Mouse (Mus musculus) left cerebral cortex, postnatal 10 days (tissue): ENCODE measurements around the gene Asb15. TPM values are rescaled to one million over a fixed set of nuclear protein-coding genes. Genes with fewer than 3 reads are reported as not detected.

Experiments used
- DNase-seq, 2 experiments: peaks; one replicate each; pipeline ENCODE4 v3.0.0; 2021 to 2022; ENCODE audit warnings: low spot score in 2 of 2, mixed read lengths in 1 of 2; ENCODE audit errors: extremely low spot score in 1 of 2
- intact Hi-C: fragments of 180-260 bp; cut with DNase I; formaldehyde crosslinking; loops from one replicate; pipeline ENCODE4 v1.15.1; 2025
- total RNA-seq, 2 experiments: library from RNA; stranded (reverse); gene quantifications; 2 replicates each; pipeline ENCODE4 v1.2.3; 2021

Gene Asb15
- total RNA-seq: not detected

DNA sequence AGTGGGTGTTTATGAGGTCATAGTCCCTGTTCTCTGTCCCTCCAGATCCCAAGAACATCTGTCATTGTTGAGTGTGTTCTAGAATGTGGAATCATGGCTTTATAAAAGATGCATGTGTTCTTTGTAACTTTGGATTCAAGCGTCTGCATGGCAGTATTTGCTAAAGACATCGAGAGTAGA is at the start of gene Asb15:
Gene Asb15 (plus strand): TSS at position 81 of the 180 bp plus-strand sequence.
- DNase-seq: no peak
- intact Hi-C loops: loop anchor here (5.0 to 10.0 kb wide), 2 partner anchors 194 to 1033 kb away; no protein-coding TSS in a partner anchor

GRCm38 (mm10) chr6:24486530-24486929 is 41.4 kb upstream of the Asb15 start:
- DNase-seq: no peak
- intact Hi-C loops: no loop called here

DNA sequence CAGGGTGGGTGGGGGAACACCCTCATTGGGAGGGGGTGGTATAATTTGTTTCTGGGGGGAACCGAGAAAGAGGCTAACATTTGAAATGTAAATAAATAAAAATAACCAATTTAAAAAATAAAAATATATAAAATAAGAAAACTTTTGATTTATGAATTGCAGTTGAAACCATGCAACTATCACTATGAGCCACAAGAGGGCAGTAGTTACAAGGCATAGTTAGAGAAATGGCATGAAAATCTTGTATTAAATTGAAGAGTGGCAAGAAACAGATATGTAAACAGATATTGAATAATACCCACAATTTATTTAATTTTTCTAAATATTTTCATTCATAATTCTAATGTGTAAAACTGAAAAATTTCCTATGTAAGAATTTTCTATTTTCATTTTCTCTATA is 37.6 kb upstream of the Asb15 start:
- DNase-seq: no peak
- intact Hi-C loops: no loop called here

GRCm38 (mm10) chr6:24504141-24504540 is 23.8 kb upstream of the Asb15 start:
- intact Hi-C loops: no loop called here
- no peak for DNase-seq

- intact Hi-C loops: loop anchor here (5.0 kb wide), 1 partner anchor 152 kb away; no protein-coding TSS in a partner anchor
- DNase-seq: peak; percentile 86
These were observed 13.2 kb upstream of the Asb15 start, which contains the start of gene Iqub for GRCm38 (mm10) chr6:24514552-24515284. Iqub (minus strand) TSS chr6:24515067.

DNA sequence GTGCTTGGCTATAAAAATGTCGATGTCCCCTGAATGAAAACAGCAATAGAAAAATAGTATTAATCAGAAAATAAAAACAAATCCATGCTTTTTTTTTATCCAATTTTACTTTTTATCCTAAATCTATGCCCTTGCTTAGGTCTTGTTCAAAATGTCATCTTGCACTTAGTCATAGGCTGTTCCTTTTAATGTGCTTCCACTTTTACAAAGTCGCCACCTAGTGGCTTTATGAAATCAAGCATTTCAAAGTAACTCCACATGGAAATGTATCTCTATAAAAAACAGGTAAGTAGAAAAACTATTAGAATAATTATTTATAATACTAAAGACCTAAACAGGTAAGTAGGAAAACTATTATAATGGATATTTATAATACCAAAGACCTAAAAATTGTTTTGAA is 11.7 kb upstream of the Asb15 start:
- intact Hi-C loops: loop anchor here (5.0 kb wide), 1 partner anchor 154 kb away; no protein-coding TSS in a partner anchor
- peak in 1 of 2 experiments; percentile 56 for DNase-seq

DNA sequence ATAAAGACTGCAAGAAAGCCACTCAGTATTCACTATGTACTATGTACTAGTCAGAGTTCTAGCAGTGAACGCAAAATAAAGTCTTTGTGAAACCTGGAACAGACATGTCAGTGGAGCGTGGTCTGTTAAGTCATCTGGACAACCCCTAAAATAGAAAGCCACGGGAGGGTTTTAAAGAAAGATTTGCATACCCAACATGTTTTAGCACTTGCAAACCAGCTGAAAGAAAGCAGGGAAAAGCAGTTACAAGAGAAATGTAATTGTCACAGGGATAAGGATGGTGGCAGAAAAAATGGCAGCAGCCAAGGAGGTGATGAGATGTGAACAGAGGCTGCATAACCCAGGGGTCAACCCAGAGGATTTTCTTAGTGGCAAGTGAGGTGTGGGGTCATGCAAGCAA is 2.2 kb upstream of the Asb15 start:
- intact Hi-C loops: loop anchor here (5.0 to 10.0 kb wide), 2 partner anchors 197 to 1031 kb away; no protein-coding TSS in a partner anchor
- DNase-seq: no peak

DNA sequence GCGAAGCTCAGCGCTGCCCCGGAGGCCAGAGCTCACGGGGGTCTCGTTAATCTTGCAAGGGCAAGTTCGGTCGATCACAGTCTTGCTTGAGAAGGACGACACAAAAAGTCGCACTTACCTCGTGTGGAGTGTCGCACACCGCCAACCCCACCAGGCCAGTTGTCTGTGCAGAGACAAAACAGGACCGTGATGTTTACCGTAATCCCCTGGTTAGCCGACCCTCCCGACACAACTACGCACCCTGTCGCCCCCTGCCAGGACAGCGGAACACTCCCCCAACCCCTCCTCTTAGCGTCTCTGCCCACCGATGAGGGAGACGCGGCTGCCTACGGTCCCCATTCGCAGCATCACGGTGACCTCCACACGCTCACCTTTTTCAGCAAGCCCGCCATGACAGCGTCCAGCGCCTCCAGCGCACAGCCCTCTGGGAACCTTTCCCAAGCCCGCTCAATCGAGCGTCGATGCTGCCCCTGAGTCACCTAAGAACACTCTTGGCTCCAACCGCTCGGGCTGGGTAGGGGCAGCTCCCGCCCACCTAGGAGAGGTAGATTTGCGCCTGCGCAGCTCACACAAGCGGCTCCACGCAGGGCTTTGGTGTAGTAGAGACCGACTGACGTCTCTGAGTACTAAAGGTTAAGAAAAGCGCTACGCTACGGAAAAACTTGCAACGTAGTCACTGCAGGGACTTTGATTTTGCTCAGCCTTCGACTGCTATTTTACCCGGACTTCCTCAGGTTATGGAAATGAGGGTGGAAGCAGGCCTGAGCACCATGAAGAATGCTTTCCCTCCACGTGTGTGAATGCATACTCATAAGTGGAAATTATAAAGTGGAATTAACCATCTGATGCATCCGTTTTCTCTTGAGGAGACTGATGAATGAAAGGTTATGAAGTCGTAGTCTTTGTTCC is 535 bp upstream of the Asb15 start, which contains the start of gene Ndufa5:
Gene Ndufa5 (minus strand): TSS at position 859 of the 909 bp plus-strand sequence.
- intact Hi-C loops: loop anchor here (5.0 to 10.0 kb wide), 2 partner anchors 195 to 1033 kb away; no protein-coding TSS in a partner anchor

GRCm38 (mm10) chr6:24530166-24530565 is 2.2 kb downstream of the Asb15 start:
- intact Hi-C loops: loop anchor here (2.0 kb wide), 1 partner anchor 99 kb away; no protein-coding TSS in a partner anchor
- peak; percentile 36 to 45 for DNase-seq

More for the DNA sequence above, 535 bp upstream of the Asb15 start, which contains the start of gene Ndufa5:
- DNase-seq: peak; percentile 87 to 95

DNA sequence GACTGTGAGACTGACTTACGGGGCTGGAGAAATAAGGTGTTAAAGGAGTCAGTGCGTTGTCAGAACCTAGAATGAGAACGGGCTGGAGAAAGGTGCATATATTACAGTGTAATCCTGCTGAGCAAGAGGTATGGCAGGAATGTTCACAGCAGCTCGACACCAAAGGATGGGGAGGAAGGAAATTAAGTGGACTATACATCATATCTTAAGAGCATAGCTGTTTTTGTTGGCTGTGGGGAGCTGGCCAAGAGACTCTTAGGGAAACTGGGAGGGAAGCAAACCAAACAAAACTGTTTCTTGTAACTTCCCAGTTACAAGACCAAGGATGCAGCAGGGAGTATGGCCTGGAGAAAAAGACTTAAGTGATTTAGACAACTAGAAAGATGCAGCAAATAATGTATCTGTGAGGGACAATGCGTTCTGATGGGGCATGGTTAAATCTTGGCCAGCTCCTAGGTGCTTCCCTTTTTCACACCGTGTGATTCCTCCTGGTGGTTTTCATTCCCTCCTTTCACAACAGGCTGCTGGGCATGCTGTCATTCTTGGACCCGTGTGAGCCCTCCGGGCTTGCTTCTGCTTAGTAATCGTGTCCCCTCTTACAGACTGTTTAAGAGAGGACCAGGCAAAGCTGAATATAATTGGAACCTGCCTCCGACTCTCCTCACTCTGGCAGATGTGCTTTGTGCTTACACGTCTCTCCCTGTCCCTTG is 2.9 kb downstream of the Asb15 start:
- no peak for DNase-seq
- intact Hi-C loops: loop anchor here (2.0 kb wide), 1 partner anchor 98 kb away; no protein-coding TSS in a partner anchor

GRCm38 (mm10) chr6:24532804-24533203 is 4.9 kb downstream of the Asb15 start:
- intact Hi-C loops: no loop called here
- DNase-seq: no peak

- DNase-seq: no peak
- intact Hi-C loops: no loop called here
These were observed 10.5 kb downstream of the Asb15 start for GRCm38 (mm10) chr6:24538435-24538834.

DNA sequence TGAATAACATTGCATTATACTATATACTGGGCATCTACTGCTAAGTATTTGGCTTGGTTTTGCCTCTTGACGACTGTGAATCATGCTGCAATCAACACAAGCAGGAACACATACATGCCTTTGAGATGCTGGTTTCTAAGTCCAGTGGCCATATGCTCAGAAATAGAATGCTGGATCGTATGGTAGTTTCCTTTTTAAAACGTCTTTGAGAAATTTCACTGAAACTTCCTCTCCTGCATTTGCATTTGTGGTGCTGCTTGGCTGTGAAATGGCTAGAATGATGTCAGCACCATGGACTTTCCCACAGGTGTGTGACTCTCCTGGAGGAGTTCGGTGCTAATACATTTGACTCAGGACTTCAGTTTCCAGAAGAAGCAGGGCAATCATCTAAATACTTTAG is 12.2 kb downstream of the Asb15 start:
- intact Hi-C loops: no loop called here
- DNase-seq: no peak

DNA sequence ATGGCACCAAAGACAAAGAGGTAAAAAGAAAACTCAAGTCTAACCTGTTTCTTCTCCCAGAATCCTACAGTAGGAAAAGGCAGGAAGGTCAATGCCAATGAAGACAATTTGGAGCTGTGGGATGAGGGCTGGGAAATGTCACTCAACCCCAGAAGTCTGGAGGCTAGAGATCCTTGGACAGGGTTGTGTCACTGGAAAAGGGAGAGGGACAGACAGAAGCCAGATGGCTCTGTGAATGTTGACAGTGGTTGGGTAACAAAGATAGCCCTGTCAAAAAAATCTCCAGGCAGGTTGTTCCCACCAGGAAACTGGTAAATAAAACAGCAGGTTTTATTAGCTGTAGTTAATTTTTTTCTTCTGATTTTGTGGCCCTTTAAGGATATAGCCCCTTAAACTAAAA is 14.4 kb downstream of the Asb15 start:
- DNase-seq: no peak
- intact Hi-C loops: no loop called here

- intact Hi-C loops: no loop called here
- DNase-seq: no peak
These were observed 15.2 kb downstream of the Asb15 start for GRCm38 (mm10) chr6:24543119-24543591.

DNA sequence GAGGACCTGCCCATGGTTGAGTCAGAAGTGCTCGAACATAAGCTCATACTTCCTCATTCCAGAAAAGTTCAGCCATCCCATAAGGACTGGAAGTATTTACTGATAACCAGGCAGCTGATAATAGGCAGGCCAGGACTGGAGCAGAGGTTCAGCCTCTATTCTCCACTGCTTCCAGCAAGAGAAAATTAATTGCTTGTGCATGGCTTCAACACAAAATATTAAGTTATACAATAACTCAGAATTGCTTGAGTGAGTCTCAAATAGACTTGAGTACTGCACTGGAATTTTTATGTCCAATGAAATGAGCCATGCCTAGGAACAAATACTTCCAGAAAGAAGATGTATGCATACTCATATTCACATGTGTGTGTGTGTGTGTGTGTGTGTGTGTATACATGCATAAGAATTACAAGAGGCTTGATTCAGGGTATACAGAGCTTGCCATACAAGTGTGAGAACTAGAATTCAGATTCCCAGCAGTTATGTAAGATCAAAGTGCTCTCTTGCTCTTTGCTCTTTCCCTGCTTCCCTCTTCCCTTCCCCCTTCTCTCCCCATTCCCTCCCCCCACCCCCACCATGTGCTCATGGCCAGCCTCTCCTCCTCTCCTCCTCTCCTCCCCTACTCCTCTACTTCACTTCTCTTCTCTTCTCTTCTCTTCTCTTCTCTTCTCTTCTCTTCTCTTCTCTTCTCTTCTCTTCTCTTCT is 18.9 kb downstream of the Asb15 start:
- intact Hi-C loops: no loop called here
- no peak for DNase-seq

- intact Hi-C loops: no loop called here
- no peak for DNase-seq
These were observed 21.9 kb downstream of the Asb15 start for GRCm38 (mm10) chr6:24549801-24550200.

DNA sequence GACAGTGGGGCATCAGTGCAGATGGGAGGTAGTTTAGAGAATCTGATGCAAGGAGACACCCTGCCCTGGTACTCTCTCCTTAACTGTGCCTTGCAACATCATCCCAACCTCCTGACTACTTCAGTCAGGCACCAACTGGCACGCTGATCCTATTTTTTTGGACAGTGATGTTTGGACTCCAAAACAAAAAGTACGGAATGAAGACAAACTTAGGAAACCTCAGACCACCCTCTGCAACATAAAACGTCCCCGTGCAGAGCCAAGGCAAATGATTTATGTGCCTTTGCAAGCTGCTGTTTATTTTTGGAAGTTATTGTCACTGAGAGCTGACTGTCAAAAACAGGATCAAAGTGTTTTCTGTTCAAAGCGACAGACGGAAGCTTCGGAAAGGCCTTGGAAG is 24.1 kb downstream of the Asb15 start:
- no peak for DNase-seq
- intact Hi-C loops: no loop called here
